Mouse (Mus musculus): ENCODE data around the gene Tedc1. TPM values are rescaled to one million over a fixed set of nuclear protein-coding genes. Genes with fewer than 3 reads are reported as not detected.

Tedc1 gene
- polyA plus RNA-seq, 1 experiment from 2014 or later: 11.0 TPM

DNA sequence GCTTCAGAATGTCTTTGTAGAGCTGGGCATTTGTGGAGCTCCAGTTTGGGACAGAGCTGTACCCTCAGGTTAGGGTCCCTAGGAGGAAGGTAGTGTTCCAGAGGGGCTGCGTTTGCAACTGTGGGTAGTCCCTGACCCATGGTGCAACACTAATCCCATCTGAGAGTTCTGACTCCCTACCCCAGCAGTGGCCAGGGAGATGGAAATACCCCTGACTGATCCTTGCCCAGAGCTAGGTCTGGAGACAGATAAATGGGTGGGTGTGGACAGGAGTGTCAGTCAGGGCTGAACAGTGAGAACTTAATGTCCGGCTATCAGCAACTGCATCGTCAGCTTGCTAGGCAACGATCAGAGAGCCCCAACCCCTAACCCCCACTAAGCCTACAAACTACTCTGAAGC is 5.6 kb upstream of the Tedc1 start:
- no peak for ATAC-seq
- no peak overlapping the region for H3K9ac ChIP-seq (ENCODE audit: low read depth, low read length)
- H3K27ac ChIP-seq (ENCODE audit: low read length): no peak overlapping the region
- H3K4me2 ChIP-seq (ENCODE audit: low read length): no peak overlapping the region
- WGBS: 82% methylated on average over 4 of the region's 4 CpGs
- peaks cover 8% of the 10 kb centered on the region for H3K27me3 ChIP-seq (ENCODE audit: control insufficient read depth, insufficient read depth, low read depth, low read length)
- H3K9me3 ChIP-seq (replicated peaks; ENCODE audit: control insufficient read depth, low read length, poor library complexity, severe bottlenecking): no peaks in the 10 kb centered on the region
- no peaks in the 10 kb centered on the region for H3K36me3 ChIP-seq (ENCODE audit: control insufficient read depth, insufficient read depth, low read length)
- H3K4me1 ChIP-seq (ENCODE audit: control insufficient read depth, insufficient read depth, low read length): peaks cover 10% of the 10 kb centered on the region
- no peak overlapping the region for H3K4me3 ChIP-seq (ENCODE audit: low read depth, low read length)

GRCm38 (mm10) chr12:113151046-113151445 is 5.2 kb upstream of the Tedc1 start:
- H3K9me3 ChIP-seq (replicated peaks; ENCODE audit: control insufficient read depth, low read length, poor library complexity, severe bottlenecking): no peaks in the 10 kb centered on the region
- H3K9ac ChIP-seq (ENCODE audit: low read depth, low read length): no peak overlapping the region
- no peak for ATAC-seq
- no peak overlapping the region for H3K4me2 ChIP-seq (ENCODE audit: low read length)
- no peaks in the 10 kb centered on the region for H3K36me3 ChIP-seq (ENCODE audit: control insufficient read depth, insufficient read depth, low read length)
- WGBS: 80% methylated on average over 8 of the region's 8 CpGs
- no peak overlapping the region for H3K4me3 ChIP-seq (ENCODE audit: low read depth, low read length)
- H3K27ac ChIP-seq (ENCODE audit: low read length): no peak overlapping the region
- peaks cover 8% of the 10 kb centered on the region for H3K27me3 ChIP-seq (ENCODE audit: control insufficient read depth, insufficient read depth, low read depth, low read length)
- peaks cover 10% of the 10 kb centered on the region for H3K4me1 ChIP-seq (ENCODE audit: control insufficient read depth, insufficient read depth, low read length)

DNA sequence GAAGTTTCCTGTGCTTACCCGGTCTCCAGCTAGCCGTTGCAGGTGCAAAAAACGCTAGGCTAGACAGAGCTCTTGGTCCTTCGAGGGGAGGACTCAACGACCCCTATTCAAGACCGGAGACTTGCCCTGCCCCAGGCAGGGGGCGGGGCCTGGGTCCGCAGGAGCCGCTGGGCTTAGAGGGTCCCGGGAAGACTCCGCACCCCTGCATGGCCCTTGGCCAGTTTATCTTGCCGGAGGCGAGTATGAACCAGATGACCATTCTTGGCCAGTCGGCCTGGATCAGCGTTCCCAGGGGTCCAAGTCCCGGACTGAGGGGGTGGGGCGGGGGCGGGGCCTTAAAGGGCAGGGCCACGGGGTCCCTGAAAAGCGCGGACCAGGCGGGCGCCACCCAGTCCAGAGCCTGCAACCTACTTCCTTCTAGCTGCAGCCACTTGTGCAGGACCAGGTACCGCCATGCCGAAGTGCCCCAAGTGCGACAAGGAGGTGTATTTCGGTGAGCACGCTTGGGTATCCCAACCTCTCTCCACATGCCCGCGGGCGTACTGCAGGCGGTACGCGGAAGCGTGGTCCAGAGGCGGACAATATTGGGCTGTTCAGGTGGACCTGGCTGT is 4.5 kb upstream of the Tedc1 start:
- Histone ChIP-seq H3K27me3 (ENCODE audit: control insufficient read depth, insufficient read depth, low read depth, low read length) (peaks cover 8% of the 10 kb centered on the region), H3K9me3 (replicated peaks; ENCODE audit: control insufficient read depth, low read length, poor library complexity, severe bottlenecking) (no peaks in the 10 kb centered on the region), H3K4me3 (ENCODE audit: low read depth, low read length) (peak overlapping the region; percentile 28), H3K4me2 (ENCODE audit: low read length) (peak overlapping the region; percentile 58), H3K27ac (ENCODE audit: low read length) (no peak overlapping the region), H3K36me3 (ENCODE audit: control insufficient read depth, insufficient read depth, low read length) (no peaks in the 10 kb centered on the region), H3K4me1 (ENCODE audit: control insufficient read depth, insufficient read depth, low read length) (peaks cover 13% of the 10 kb centered on the region), H3K9ac (ENCODE audit: low read depth, low read length) (0 out of 2 replicates have a peak overlapping the region, but pooled peaks have one; percentile 25)
- ATAC-seq: no peak
- WGBS: 2% methylated on average over 36 of the region's 36 CpGs

DNA sequence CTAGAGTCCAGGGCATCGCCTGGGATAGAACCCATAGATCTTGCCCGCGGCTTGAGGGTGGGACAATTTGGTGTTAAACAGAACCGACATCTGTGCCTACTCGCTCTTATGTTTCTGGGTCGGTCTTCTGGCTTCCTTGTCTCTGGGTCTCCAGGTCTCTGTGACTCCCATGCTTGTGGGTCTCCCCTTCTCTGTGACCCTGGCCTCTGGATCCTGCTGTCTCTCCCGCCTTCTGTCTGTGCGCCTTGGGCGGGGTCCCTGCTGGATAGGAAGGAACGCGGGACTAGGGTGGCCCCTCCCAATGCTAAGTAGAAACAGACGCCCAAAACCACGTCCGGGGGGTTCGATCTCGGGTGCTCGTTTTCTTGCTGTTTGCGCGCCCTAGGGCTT is 4.0 kb upstream of the Tedc1 start:
- Histone ChIP-seq H3K4me2 (ENCODE audit: low read length) (peak overlapping the region; percentile 58), H3K4me3 (ENCODE audit: low read depth, low read length) (peak overlapping the region; percentile 28), H3K27ac (ENCODE audit: low read length) (no peak overlapping the region), H3K27me3 (ENCODE audit: control insufficient read depth, insufficient read depth, low read depth, low read length) (peaks cover 8% of the 10 kb centered on the region), H3K36me3 (ENCODE audit: control insufficient read depth, insufficient read depth, low read length) (no peaks in the 10 kb centered on the region), H3K4me1 (ENCODE audit: control insufficient read depth, insufficient read depth, low read length) (peaks cover 18% of the 10 kb centered on the region), H3K9ac (ENCODE audit: low read depth, low read length) (0 out of 2 replicates have a peak overlapping the region, but pooled peaks have one; percentile 25), H3K9me3 (replicated peaks; ENCODE audit: control insufficient read depth, low read length, poor library complexity, severe bottlenecking) (no peaks in the 10 kb centered on the region)
- WGBS: 34% methylated on average over 19 of the region's 19 CpGs
- ATAC-seq: no peak

GRCm38 (mm10) chr12:113152991-113153525 is 3.2 kb upstream of the Tedc1 start:
- no peaks in the 10 kb centered on the region for H3K36me3 ChIP-seq (ENCODE audit: control insufficient read depth, insufficient read depth, low read length)
- H3K4me3 ChIP-seq (ENCODE audit: low read depth, low read length): no peak overlapping the region
- H3K27me3 ChIP-seq (ENCODE audit: control insufficient read depth, insufficient read depth, low read depth, low read length): peaks cover 8% of the 10 kb centered on the region
- no peak overlapping the region for H3K4me2 ChIP-seq (ENCODE audit: low read length)
- H3K9me3 ChIP-seq (replicated peaks; ENCODE audit: control insufficient read depth, low read length, poor library complexity, severe bottlenecking): no peaks in the 10 kb centered on the region
- no peak overlapping the region for H3K9ac ChIP-seq (ENCODE audit: low read depth, low read length)
- no peak overlapping the region for H3K27ac ChIP-seq (ENCODE audit: low read length)
- H3K4me1 ChIP-seq (ENCODE audit: control insufficient read depth, insufficient read depth, low read length): peaks cover 19% of the 10 kb centered on the region
- WGBS: 81% methylated on average over 6 of the region's 6 CpGs
- no peak for ATAC-seq

- H3K4me3 ChIP-seq (ENCODE audit: low read depth, low read length): no peak overlapping the region
- no peaks in the 10 kb centered on the region for H3K9me3 ChIP-seq (replicated peaks; ENCODE audit: control insufficient read depth, low read length, poor library complexity, severe bottlenecking)
- peaks cover 8% of the 10 kb centered on the region for H3K27me3 ChIP-seq (ENCODE audit: control insufficient read depth, insufficient read depth, low read depth, low read length)
- H3K36me3 ChIP-seq (ENCODE audit: control insufficient read depth, insufficient read depth, low read length): no peaks in the 10 kb centered on the region
- WGBS: 96% methylated on average over 7 of the region's 7 CpGs
- peaks cover 19% of the 10 kb centered on the region for H3K4me1 ChIP-seq (ENCODE audit: control insufficient read depth, insufficient read depth, low read length)
- no peak overlapping the region for H3K4me2 ChIP-seq (ENCODE audit: low read length)
- no peak overlapping the region for H3K27ac ChIP-seq (ENCODE audit: low read length)
- ATAC-seq: no peak
- H3K9ac ChIP-seq (ENCODE audit: low read depth, low read length): no peak overlapping the region
Observed at GRCm38 (mm10) chr12:113153971-113154370, 2.2 kb upstream of the Tedc1 start.

GRCm38 (mm10) chr12:113154747-113155075 is 1.5 kb upstream of the Tedc1 start:
- H3K27ac ChIP-seq (ENCODE audit: low read length): no peak overlapping the region
- peak overlapping the region; percentile 63; the same call in 1 of the 2 replicates for H3K4me3 ChIP-seq (ENCODE audit: low read depth, low read length)
- H3K9me3 ChIP-seq (replicated peaks; ENCODE audit: control insufficient read depth, low read length, poor library complexity, severe bottlenecking): no peaks in the 10 kb centered on the region
- peaks cover 19% of the 10 kb centered on the region for H3K4me1 ChIP-seq (ENCODE audit: control insufficient read depth, insufficient read depth, low read length)
- peak overlapping the region; percentile 62 for H3K9ac ChIP-seq (ENCODE audit: low read depth, low read length)
- peaks cover 8% of the 10 kb centered on the region for H3K27me3 ChIP-seq (ENCODE audit: control insufficient read depth, insufficient read depth, low read depth, low read length)
- H3K4me2 ChIP-seq (ENCODE audit: low read length): peak overlapping the region; percentile 73
- H3K36me3 ChIP-seq (ENCODE audit: control insufficient read depth, insufficient read depth, low read length): no peaks in the 10 kb centered on the region
- no peak for ATAC-seq
- 82% methylated on average over 6 of the region's 6 CpGs for WGBS

DNA sequence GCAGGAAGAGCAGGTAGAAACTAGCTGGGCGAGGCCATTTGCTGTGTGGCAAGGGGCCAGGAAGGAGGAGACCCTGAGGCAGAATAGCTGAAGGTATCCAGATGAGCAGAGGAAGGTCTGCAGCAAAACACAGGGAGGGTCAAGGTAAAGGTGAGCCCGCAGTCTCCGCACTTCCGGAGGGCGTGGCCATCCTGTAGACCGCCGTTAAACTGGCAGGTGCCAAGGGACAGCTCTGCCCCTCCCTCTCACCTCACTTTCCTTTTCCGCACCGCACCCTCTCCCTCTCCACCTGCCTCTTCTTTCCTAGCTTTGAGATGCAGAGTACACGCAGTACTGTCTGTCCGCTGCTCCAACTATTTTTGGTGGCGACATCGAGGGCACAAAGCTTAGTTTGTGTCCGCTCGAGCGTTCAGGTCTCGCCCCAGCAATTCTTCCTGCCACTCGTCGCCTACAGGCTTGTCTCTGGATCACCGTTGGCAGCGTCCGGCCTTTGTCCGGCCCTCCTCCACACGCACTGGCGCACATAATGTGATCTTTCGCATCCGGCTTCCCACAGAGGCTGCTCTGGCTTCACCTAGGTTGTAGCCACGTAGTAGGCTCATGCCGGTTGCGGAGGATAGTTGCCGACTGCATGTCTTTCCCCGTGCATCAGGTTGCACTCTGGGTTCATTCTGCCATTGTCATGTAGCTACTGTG is 997 bp upstream of the Tedc1 start:
- H3K9ac ChIP-seq (ENCODE audit: low read depth, low read length): peak overlapping the region; percentile 62
- H3K27ac ChIP-seq (ENCODE audit: low read length): peak overlapping the region; percentile 48
- H3K27me3 ChIP-seq (ENCODE audit: control insufficient read depth, insufficient read depth, low read depth, low read length): peaks cover 8% of the 10 kb centered on the region
- H3K36me3 ChIP-seq (ENCODE audit: control insufficient read depth, insufficient read depth, low read length): no peaks in the 10 kb centered on the region
- 3% methylated on average over 32 of the region's 32 CpGs for WGBS
- H3K4me2 ChIP-seq (ENCODE audit: low read length): peak overlapping the region; percentile 73
- peak overlapping the region; percentile 63 for H3K4me3 ChIP-seq (ENCODE audit: low read depth, low read length)
- no peaks in the 10 kb centered on the region for H3K9me3 ChIP-seq (replicated peaks; ENCODE audit: control insufficient read depth, low read length, poor library complexity, severe bottlenecking)
- peak; percentile 22 for ATAC-seq
- H3K4me1 ChIP-seq (ENCODE audit: control insufficient read depth, insufficient read depth, low read length): peaks cover 19% of the 10 kb centered on the region

GRCm38 (mm10) chr12:113156540-113156929 is 314 bp downstream of the Tedc1 start:
- Histone ChIP-seq H3K36me3 (ENCODE audit: control insufficient read depth, insufficient read depth, low read length) (no peaks in the 10 kb centered on the region), H3K9me3 (replicated peaks; ENCODE audit: control insufficient read depth, low read length, poor library complexity, severe bottlenecking) (no peaks in the 10 kb centered on the region), H3K9ac (ENCODE audit: low read depth, low read length) (peak overlapping the region; percentile 43; the same call in 1 of the 2 replicates), H3K4me2 (ENCODE audit: low read length) (peak overlapping the region; percentile 92), H3K27me3 (ENCODE audit: control insufficient read depth, insufficient read depth, low read depth, low read length) (peaks cover 8% of the 10 kb centered on the region), H3K4me3 (ENCODE audit: low read depth, low read length) (peak overlapping the region; percentile 63), H3K27ac (ENCODE audit: low read length) (no peak overlapping the region), H3K4me1 (ENCODE audit: control insufficient read depth, insufficient read depth, low read length) (peaks cover 18% of the 10 kb centered on the region)
- WGBS: under 1% methylated on average over 23 of the region's 23 CpGs
- no peak for ATAC-seq
